Mouse (Mus musculus) frontal cortex, adult 2 months (tissue): ENCODE results near the gene Akap13. TPM values are rescaled to one million over a fixed set of nuclear protein-coding genes. Genes with fewer than 3 reads are reported as not detected.
"Not testable (repeated sequence)": the region's sequence is repeated elsewhere in the genome, so short reads cannot be mapped to it uniquely, and the experiment has no call there.

ENCODE experiments used
- DNase-seq, 2 experiments: peaks; one replicate each; pipeline ENCODE4 v3.0.0; 2022; ENCODE audit warnings: low spot score in 1 of 2; ENCODE audit errors: extremely low spot score in 1 of 2
- polyA plus RNA-seq: library from polyadenylated mRNA; depleted of rRNA; stranded (reverse); fragments of >200 nt; gene quantifications from 2 replicates; pipeline ENCODE4 v1.2.3, GENCODE M21; 2012

Gene Akap13
- polyA plus RNA-seq, 1 experiment: 23.3 TPM

DNA sequence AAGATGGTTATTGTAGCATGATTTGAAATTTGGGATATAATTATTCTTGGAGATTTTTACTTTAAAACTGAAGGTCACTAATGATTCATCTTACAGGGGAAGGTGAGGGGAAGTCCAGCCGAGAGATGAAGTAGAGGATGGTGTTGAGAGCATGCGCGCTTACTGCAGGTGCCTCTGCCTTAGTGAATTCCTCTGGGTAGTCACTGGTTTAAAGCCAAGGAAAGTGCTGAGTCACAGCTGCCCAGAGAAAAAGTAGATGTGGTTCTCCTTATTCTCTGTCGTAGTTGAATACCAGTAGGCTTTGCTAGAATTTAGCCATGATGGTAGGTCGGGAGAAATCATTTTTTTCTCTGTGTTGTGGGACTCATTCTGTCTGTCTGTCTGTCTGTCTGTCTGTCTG lies 132.4 kb downstream of the Akap13 start:
- no peak for DNase-seq

DNA sequence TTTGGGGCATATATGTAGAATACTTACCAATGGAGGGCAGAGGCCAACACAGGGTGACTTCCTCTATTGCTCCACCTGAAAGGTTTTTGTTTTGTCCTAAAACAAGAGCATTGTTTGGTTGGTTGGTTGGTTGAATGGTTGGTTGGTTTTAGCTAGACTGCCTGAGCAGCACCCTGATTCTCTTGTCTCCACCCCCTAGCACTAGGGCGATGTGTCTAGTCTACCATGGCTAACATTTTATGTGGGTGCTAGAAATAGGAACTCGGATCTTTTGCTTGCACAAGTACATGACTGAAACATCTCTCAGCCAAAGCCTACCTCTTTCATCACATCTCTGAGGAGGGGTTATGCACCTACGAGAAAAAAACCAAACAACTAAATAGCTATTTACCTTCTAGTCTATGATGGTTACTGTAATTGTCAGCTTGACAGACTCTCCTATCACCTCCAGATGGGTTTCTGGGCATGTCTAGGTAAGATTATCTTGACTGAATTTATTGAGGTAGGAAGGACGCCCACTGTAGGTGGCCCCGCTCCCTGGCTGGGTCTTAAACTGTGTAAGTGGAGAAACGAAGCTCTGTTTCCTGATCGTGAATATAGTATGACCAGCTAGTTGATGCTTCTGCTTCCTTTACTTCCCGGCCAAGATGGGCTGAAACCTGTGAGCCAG lies 134.1 kb downstream of the Akap13 start:
- DNase-seq: no peak

DNA sequence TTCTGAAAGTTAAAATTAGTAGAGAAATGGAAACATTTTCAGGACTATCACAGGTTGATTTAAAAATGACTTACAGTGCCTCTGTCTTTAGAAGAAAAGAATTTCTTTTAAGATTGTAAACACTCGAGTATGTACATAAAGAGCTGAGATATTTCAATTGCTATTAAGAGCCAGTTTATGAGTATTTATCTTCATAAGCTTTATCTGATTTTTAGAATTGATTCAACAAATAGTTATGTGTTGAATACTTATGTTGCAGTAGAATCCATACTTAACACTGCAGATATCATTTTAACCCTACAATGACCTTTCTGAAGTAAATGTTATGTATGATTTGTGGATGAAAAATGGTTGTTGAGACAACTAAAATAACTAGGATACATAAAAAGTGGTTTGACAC lies 136.6 kb downstream of the Akap13 start:
- DNase-seq: no peak

DNA sequence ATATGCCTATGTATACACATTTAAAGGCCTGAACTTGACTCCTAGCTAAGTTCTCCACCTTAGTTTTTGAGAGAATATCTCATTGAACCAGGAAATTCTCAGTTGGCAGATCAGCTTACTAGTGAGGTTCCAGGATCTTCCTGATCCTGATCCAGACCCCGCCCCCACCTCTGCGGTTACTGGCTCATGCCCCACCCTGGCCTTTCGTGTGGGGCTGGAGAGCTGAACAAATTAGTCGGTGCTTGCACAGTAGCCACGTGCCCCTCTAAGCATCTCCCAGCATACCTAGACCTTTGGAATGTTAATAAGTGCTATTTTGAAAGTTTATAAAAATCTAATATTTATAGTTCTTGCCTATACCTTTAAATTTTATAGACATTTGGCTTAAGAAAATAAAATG lies 139.5 kb downstream of the Akap13 start:
- DNase-seq: no peak

GRCm38 (mm10) chr7:75595268-75595667 lies 139.9 kb downstream of the Akap13 start:
- DNase-seq: no peak

GRCm38 (mm10) chr7:75596058-75596748 lies 140.9 kb downstream of the Akap13 start:
- no peak for DNase-seq

- DNase-seq: no peak
These were observed 142.5 kb downstream of the Akap13 start for GRCm38 (mm10) chr7:75597840-75598239.

GRCm38 (mm10) chr7:75600360-75601075 lies 145.2 kb downstream of the Akap13 start:
- no peak for DNase-seq

DNA sequence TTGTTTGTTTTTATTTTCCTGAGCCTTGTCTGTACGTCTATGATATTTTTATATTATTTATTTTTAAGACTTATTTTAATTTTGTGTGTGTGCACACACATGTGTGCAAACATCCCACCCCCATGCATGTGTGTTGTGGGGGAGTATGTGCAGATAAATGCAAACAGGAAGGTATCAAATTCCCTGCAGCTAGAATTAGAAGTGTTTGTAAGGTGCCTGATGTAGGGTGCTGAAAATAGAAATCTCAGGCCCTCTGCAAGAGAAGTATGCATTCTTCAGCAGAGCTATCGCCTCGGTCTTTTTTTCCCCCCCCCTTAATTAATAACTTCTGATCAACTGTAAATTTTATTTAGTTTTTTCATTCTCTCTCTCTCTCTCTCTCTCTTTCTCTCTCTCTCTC lies 151.9 kb downstream of the Akap13 start:
- DNase-seq: no peak

- no peak for DNase-seq
These were observed 153.4 kb downstream of the Akap13 start for GRCm38 (mm10) chr7:75608716-75609115.

DNA sequence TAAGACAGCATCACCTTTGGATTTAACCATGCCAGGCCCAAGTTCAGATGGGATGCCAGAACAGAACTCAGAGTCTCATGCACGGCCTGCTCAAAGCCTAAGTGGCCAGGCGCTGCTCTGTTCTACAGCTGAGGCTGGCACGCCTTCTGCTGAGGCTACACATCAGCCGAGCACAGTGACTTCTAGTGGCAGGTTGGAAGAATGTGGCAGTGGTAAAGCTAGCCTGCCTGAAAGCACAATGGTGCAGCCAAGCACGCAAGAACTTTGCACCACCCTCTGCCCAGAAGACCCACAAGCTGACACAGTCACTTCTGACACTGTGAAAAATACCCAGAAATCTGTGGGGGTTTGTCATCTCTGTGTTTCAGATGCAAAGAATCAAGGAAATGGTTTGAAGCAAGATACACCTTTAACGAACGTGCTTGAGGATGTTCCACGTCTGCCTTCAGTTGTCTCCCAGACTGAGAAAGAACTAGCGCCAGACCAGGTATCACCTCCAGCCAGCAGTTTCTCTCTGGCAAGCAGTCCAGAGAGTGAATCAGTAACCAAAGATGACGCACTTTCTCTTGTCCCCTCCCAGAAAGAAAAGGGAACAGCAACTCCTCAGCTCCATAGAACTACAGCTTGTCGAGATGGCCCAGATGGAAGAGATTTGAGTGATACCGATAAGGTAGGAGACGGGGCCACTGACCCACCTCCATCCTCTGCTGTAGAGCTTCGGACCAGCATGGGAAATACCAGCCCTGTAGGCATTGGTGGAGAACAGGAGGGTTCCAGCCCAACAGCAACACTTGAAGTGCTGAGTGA lies 154.3 kb downstream of the Akap13 start:
- DNase-seq: peak in 1 of 2 experiments; percentile 17

DNA sequence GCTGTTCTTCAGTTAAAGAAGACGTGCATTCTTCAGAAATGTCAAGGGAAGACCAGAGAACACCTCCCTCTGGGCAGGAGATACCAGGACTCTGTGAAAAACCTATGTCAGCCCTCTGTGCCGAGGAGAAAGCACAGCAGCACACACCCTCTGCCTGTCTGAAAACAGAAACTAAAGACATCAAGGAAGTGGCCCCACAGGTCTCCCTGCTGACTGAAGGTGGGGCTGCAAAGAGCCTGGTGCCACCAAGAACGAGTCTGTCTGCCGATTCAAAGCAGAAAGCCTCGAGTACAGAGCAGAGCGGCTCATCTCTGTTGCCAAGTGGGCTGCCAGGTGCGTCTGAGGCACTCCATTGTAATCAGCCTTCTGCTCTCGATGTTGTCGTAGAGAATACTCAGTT lies 155.1 kb downstream of the Akap13 start:
- no peak for DNase-seq

GRCm38 (mm10) chr7:75611261-75611950 lies 156.1 kb downstream of the Akap13 start:
- no peak for DNase-seq

GRCm38 (mm10) chr7:75612000-75612682 lies 156.8 kb downstream of the Akap13 start:
- no peak for DNase-seq

DNA sequence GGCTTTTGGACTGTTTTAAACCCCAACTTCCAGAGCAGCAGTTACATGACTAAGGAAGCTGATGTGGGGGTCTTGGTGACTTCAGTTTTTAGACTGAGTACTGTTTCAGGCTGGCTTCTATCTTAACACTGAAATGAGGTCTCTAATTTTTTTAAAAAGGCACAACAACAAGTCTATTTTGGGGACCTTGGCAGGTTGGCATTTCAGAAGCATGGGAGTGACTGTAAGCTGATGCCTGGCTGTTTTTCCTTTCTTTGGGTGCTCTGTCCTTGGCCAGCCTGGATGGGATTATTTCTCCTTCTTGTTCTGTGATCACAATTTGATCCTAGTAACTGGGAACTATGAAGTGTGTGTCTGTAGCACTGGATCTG lies 157.3 kb downstream of the Akap13 start:
- DNase-seq: no peak

DNA sequence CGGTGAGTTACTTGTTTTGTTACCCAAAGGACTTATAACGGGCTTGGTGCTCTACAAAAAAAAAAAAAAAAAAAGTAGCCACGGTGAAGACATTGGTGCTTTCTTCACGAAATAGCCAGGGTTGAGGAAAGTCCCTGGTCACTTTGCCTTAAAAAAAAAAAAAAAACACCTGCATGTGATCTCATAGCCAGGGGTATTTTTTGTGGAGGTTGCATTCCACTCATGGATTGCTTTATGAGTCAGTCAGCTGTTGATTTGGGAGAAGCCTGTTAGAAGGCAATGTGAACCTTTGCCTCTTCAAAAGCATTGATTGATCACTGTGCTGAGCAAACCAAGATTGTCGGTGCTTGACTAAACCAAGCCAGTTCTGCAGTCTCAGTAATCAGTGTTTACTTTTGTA lies 157.9 kb downstream of the Akap13 start:
- DNase-seq: no peak

GRCm38 (mm10) chr7:75614826-75615225 lies 159.5 kb downstream of the Akap13 start:
- DNase-seq: no peak

- DNase-seq: not testable (repeated sequence)
These were observed 161.9 kb downstream of the Akap13 start for GRCm38 (mm10) chr7:75617246-75617645.

DNA sequence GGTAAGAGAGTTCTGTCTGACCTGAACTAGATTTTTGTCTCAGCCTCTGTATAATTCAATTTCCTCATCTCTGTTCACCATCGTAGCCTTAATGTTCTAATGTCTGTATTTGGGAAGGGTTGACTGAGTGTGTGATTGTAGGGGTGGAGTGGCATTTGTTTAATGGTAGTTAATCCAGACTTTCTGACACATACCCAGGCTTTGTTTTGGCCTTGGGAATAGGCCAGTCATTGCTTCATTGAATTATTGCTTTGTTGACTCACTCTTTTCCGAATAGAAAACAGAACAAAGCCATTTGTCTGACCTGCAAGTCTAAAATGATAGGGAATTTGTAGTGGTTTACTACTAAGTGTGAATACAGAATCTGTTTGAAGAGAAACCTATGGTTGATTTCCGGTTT lies 163.4 kb downstream of the Akap13 start:
- DNase-seq: no peak

GRCm38 (mm10) chr7:75619875-75620274 lies 164.5 kb downstream of the Akap13 start:
- DNase-seq: no peak
